Mouse (Mus musculus): ENCODE data around the gene C130050O18Rik. TPM values are rescaled to one million over a fixed set of nuclear protein-coding genes. Genes with fewer than 3 reads are reported as not detected.

The C130050O18Rik gene
- under 1 TPM; 0.12 to 0.21 TPM for total RNA-seq (2021)
- long read RNA-seq, experiment 1: 0 reads
- long read RNA-seq, experiment 2: 0 reads

DNA sequence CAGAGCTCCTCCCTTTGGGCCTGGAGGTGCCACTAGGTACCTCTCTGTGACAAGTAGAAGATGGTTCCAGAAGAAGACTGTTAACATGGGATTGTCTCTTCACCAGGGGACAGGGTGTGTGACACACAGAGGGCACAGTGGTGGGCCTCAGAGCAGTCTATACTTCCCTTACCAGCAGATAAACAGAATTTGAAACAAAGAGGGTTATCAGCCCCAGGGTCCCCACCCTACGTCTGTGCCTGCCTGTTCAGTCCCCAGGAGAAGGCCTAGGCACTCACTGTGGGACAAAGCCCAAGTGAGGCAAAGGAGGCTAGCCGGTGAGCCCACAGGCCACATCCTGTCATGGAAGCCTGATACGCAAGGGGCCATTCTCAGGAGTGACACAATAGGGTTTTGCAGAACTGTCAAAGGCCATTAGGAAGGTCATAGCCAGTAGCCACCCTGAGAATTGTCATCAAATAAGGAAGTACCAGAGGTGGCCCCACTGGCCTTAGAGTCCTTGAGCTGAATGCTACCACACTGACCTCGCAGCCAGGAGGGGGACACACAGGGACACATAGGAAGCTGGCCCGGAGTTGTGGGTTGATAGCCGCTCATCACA lies at the start of gene C130050O18Rik:
C130050O18Rik (plus strand) TSS at position 480 of the 601 bp plus-strand sequence.
- no peak for DNase-seq (ENCODE audit: low spot score)

DNA sequence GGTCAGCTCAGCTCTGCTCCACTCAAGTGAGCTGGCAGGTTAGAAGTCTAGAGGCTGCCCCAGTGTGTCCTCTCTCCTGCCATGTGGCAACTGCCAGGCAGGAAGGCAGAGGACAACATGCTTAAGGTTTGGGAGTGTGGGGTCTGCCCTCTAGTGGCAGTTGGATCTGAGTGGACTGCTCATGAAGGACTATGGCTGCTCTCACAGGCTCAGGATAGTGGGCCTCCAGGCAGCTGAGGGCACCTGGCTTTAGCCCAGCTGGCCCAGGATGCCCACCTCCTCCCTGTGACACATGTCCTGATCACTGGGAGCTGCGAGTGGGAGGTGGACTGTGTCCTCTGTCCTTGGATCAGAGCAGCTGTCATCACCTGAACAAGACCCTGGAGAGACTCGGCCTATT lies 46.4 kb upstream of the C130050O18Rik start:
- DNase-seq (ENCODE audit: low spot score): no peak

DNA sequence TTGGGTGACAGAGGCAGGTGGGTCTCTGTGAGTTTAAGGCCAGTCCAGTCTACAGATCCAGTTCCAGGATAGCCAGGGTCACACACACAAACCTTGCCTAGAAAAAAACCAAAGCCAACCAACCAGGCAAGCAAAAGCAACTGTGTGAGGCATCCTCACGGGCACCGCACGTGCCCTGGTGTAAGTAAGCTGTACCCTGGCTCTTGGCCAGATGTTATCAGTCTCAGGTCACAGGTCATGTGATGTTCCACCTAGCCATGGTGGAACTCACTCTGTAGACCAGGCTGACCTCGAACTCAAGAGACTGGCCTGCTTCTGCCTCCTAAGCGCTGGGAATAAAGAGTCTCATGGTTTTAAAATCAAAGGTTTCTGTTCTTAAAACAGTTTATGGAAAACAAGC lies 45.8 kb upstream of the C130050O18Rik start:
- no peak for DNase-seq (ENCODE audit: low spot score)

DNA sequence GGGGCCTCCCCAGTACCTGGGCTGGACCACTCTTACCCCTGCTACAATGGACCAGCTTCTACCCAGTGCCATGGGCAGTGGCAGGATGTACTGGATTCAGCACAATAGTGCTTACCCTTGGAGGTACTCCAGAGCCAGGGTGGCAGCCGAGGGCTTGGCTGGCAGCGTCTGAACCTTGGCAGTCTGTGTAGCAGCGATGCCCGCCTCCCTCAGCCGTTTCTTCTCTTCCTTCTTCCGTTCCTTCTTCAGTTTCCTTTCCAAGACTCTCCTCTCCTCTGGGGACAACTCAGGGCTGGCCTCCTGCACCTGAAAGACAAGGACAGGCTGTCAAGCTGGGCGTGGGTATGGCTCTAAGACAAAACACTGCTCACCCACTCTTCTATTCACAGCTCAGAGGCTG lies 41.2 kb upstream of the C130050O18Rik start:
- no peak for DNase-seq (ENCODE audit: low spot score)

DNA sequence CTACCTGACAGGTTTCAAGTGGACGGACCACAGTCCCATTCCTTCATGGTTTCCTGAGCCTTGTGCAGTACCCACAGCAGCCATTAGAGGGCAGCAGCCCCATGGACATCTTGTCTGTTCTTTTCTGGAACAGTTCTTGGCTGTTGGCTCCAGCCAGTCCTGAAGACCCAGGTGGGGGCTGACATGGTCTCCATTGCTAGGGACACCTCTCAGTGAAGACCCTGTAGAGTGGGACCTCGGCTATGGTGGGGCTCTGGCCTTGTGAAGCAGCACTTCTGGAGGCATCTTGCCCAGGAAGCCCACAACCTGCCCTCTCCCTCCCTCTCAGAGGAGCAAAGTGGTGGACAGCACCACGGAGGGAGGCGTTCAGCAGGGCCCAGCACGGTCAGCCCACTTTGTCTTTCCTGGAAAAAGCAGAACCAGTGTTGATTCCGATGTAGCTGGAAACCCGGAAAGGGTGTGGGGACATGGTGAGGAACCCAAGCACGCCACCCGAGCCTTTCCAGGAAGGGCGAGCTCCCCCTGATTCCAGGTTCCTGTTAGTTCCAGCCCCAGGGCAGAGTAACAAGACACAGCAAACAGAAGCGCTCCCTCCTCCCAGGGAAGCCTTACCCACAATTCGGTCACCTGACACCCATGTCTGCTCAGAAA lies 40.7 kb upstream of the C130050O18Rik start:
- DNase-seq (ENCODE audit: low spot score): peak; percentile 93

DNA sequence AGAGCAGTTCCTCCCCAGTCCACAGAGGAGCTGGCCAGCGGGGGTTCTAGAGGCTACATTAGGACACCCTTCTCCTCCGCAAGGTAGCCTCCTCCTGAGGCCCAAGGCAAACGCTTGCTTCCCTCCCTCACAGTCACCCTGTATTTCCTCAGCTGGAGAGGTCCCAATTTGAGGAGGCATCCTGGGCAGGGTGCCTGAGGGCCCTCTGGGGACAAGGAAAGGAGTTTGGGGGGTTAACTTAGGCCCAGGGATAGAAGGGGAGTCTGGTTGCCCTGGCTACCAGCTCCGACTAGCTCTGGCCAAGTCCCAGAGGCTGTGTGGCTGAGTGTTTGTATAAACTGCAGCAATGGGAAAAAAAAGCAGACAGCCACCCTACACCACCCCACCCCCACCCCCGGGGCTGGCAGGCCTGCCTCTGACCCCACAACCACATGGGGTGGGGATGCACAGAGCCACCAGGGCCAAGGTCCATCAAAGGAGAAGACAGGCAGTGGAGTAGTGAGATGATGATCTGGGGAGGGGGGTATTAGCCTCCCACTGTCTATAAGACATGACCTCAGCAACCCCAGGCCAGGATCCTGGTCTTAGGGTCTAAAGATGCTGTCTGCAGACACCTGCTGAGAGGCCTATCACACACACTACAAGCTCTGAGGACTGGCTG lies 40.0 kb upstream of the C130050O18Rik start:
- no peak for DNase-seq (ENCODE audit: low spot score)

DNA sequence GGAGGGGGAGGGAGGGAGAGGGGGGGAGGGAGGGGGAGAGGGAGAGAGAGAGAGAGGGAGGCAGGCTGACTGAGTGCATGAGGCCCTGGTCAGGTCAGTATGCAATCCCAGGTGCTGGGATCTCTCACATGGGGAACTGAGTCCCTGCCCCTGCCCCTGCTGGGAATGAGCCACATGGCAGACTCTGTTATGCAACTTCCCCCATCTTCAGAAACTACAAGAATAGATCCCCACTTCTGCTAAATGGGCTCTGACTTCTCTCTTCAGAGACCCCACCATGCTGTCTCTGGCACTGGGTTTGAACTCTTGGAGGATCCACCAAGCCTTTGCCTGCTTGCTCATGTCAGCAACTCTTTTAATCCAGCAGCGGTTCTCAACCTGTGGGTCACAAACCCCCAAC lies 39.3 kb upstream of the C130050O18Rik start:
- DNase-seq (ENCODE audit: low spot score): no peak

DNA sequence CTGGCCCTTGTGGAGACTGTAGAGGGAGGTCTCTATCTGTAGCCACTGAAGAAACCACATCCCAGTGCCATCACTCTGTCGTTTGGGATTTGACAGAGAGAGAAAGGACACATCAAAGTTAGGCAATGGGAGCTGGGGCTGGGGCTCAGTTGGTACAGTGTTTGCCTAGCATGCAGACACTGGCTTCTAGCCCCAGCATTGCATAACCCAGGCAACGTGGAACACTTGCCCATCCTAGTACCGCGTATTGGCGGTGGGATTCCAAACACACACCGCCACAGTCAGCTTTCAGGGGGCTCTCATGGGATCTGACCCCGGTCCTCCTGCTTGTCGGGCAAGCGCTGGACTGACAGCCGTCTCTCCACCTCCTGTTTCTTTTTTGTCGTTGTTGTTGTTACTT lies 38.6 kb upstream of the C130050O18Rik start:
- no peak for DNase-seq (ENCODE audit: low spot score)

DNA sequence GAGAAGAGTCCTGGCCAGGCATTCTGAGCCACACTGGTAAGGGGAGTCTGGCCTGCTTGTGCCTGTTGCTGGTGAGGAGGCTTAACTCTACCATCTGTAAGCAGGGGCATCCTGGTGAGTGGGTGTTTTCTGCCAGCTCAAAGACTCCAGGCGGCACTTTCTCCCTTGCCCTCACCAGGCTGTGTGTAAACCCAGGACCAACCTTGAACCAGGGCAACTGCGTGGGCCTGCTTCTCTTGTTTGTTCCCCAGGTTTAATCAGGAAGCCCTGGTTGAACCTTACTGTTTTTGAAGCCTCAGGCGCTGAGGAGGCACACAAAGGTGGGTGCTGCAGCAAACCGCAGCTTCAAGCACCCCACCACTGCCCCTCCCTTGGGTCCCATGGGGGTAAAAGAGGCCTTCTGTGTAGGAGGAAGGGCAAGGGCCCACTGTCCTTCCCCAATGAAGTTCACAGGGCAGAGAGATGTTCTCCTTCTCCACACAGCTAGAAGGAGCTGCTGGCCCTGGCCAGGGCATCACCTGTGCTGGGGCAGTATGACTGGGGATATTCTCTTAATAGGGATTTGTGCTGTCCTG lies 37.1 kb upstream of the C130050O18Rik start:
- DNase-seq (ENCODE audit: low spot score): no peak

DNA sequence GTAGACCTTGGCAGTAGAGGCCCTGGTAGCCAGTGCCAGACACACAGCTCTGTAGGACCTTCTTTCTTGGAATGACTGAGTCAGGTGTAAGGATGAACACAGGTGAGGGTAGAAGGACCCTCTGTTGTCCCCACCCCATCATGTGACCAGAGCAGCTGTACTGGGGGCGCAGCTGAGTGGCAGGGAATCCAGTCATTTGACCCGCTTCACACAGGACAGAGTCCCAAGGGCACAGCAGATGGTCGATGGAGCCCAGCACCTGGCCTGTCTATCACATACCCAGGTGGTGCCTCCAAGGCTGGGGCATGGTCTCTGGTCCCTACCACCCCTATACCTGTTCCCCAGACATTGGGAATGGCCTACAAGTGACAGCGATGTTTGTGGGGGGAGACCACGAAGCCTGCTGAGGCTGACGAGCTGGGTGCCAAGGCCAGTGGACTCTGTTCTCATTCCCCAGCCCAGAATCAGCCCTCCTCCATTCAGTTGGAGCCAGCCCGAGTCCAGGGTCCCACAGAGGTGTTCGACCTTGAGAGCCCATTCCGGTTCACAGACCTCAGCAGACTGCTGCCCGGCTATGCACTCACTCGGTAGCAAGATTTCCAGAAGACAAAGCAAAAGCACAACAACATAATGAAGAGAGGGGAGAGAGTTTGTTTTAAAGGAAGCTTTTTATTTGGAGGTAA lies 36.3 kb upstream of the C130050O18Rik start:
- no peak for DNase-seq (ENCODE audit: low spot score)

DNA sequence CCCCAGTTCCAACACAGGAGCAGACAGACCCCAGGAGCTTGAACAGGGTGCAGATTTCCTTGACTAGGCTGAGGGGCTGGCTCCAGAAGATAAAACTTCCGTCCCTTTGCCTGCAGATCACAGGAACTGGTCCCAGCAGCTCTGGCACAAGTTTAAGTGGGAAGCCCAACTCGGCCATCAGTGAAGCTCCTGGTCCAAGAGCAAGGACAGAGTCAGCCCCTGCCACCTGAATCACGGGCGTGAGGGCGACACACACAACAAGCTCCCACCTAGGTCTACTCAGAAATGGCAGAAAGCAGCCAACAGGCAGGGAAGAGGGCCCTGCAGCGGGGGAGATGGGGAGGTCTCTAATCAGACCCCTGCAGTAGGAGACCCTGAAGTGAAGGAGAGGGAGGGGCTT lies 34.7 kb upstream of the C130050O18Rik start:
- DNase-seq (ENCODE audit: low spot score): no peak

DNA sequence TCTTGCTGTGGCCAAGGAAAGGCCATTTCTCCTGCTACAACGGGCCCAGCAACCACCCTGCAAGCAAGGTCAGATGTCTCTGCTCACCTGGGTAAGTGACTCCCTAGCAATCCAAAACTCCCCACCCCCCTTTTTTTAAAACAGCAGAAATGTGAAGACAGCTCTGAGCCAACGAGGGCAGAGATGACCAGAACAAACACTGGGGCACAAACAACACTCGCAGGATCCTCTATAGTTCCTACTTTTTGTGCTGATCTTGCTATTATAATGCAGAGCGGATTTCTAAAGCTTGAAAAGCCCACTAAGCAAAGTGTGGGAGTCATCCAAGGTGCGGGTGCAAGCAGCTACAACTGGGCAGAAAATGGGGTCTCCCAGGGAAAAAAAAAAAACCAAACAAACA lies 34.0 kb upstream of the C130050O18Rik start:
- DNase-seq (ENCODE audit: low spot score): no peak

DNA sequence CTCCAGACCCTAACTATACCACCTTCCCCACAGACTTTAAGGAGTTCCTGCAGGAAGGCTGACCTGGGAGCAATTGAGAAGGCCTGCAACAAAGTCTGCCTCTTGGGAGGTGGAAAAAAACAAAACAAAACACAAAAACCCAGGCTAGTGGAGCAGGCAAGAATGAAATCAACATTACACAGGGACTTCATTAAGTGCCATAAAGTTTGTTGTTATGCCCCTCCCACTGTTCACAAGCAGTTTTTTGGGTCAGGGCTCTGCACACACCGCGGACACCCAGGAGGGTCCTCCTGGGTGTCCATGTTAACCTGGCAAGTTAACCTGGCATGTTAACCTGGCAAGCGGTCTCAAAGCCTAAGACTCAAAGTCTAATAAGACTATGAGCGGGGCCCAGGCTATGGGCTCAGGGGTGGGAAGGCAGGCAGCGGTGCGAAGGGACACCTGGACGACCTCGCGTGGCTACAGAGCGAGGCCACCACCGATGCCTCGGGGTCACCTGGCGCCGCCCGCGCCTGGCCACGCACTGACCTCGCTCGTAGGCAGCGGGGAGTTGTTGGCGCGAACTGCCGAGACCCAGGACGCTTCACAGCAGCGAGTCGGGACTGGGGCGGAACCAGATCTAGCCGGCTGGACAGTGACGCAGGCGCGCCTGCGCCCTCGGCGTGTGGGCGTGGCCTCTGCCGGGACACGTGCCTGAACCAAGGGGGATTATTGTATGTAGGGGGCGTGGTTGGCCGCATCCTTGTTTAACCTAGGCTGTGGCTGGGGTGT lies 33.3 kb upstream of the C130050O18Rik start:
- peak; percentile 91 for DNase-seq (ENCODE audit: low spot score)

DNA sequence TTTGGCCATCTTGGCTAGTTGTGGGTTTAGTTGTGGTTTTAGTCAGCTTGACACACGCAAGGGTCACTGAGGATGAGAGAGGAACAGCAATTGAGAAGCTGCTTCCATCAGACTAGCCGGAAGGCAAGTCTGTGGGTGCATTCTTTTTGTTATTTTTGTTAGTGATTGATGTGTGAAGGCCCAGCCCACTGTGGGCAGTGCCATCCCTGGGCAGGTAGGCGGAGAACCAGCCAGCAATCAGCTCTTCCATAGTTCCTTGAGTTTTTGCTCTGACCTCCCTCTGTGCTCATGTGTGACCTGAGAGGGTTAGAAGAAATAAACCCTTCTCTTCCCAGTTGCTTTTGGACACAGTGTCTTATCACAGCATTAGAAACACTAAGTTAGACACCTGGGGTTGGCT lies 32.0 kb upstream of the C130050O18Rik start:
- no peak for DNase-seq (ENCODE audit: low spot score)

DNA sequence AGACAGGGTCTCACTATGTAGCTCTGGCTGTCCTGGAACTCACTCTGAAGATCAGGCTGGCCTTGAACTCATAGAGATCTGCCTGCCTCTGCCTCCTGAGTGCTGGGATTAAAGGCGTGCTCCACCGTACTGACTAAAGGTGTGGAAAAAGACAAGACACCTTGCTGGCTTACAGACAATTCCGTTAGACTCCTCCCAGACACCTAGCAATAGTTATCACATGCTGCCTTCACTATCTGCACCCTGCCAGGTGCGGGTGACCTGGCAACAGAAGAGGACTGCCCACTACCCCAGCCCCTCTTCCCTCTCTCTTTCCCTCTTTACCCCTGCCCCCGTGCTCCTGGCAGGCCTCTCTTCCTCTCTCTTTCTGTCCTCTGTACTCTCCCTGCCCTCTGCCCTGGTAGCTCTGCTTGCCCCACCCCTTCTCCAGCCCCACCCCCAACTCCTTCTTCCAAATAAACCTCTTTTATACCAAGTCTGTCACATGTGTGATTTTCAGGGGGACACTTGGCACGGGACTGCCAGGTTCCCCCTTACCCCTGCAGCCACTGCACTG lies 31.1 kb upstream of the C130050O18Rik start:
- no peak for DNase-seq (ENCODE audit: low spot score)

DNA sequence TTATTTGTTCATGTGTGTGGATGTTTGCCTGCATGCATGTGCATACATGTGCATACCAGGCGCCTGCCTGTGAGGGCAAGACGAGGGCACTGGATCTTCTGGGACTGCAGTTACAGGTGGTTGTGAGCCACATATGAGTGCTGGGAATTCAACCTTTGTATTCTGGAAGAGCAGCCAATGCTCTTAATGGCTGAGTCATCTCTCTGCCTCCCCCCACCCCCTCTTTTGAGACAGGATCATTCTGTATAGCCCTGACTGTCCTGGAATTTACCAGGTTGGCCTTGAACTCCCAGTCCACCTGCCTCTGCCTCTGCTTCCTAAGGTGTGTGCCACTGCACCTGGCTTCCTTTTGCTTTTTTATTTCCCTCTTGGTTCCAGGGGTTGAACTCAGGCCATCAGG lies 30.2 kb upstream of the C130050O18Rik start:
- no peak for DNase-seq (ENCODE audit: low spot score)

DNA sequence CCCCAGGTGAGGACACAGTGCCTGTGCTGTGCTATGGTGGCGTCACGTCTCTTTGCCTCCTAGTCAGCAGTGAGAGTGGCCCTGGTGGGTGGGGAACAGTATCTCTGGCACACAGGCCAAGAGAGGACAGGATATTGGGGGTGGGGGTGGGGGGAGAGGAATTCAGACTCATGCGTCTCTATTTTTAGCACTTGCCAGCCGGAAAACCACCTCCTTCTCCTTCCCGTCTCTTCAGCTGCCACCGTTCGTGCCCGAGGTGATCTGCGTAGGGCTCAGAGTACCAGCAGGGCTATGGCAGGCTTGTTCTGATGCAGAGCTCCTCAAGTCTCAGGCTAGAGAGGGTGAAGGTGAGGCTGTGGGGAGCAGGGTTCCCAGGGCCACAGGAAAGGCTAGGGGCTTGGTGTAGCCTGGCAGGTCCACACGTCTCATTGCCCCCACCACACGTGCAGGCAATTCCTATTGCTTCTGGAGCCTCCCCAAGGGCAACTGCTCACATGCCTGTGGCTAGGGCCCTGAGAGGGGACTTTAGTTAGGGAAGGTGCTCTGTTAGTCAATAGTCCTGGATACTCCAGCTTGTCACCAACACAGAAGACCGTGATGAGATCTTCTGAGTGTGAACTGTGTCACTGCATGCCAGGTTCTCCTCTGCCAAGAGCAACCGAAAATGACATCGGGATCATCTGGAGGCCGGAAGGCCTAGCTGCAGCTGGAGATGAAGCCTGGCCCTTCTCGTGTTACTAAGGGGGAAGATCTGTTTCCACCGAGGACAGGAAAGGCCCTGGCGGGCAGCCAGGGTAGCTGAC lies 27.4 kb upstream of the C130050O18Rik start, which contains the start of gene Gpr146:
Gpr146 (plus strand) TSS at position 230 of the 803 bp plus-strand sequence.
- DNase-seq (ENCODE audit: low spot score): peak; percentile 86

DNA sequence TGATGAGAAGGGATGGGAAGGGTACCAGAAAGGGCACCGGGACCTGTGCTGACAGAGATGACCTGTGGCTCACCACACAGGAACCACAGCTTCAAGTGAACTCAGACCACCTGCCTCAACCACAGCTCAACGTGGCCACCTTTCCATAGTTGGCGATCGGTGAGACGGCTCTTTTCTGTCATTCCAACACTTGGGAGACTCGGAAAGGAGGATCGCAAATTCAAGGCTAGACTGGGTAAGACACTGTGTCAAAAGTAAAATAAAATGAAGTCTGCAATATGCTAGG lies 26.9 kb upstream of the C130050O18Rik start:
- DNase-seq (ENCODE audit: low spot score): no peak

DNA sequence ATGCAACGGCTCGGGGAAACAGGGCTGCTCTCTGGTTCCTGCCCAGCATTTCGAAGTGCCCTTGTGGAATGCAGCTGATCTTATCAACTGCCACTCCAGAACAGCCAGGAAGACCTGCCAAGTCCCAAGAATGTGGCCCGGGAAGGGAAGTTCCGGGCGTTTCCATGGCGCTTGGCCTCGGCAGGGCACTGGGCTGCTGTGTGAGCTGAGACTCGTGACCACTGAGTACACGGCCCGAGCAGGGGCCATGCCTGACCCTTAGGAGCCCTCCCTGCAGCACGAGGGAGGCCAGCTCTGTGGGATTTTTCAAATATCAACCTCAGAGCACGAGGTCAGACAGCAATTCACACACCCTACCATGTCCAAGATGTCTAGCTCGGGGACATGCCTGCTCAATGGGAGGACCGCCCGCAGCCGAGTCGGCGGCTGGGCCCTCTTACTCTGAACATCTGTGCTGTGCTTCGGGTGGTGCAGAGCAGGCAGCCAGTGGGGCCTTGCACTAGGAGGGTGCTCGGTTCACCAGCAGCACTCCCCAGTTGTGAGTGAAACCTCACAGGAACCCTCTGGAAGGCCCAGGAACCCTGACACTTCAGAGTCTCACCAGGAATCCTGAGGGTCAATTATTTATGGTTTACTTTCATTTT lies 26.0 kb upstream of the C130050O18Rik start:
- peak; percentile 81 for DNase-seq (ENCODE audit: low spot score)

Data from gastrocnemius, adult 18-20 months (tissue).